ENCODE assay signal across 20 mouse cellular contexts in genomic region chr8:71545053-71545452, GRCm38 (mm10). TPM values are rescaled to one million over a fixed set of nuclear protein-coding genes. Genes with fewer than 3 reads are reported as not detected.
"Had no signal": no experiment of that assay in that cellular context is flagged by ENCODE, and none has a peak within 500 bp of the region (broad histone marks: within the 10 kb centered on the region; RNA-seq: fewer than 3 reads in every experiment).

No protein-coding gene starts in this region.

- H3K4me3 ChIP-seq: neural tube, embryonic 13.5 days; neural tube, embryonic 15.5 days; stomach, embryonic 15.5 days had no signal

- DNase-seq: retina, postnatal 1 day; right cerebral cortex, adult 18-20 months; right cerebral cortex, postnatal 14 days; right cerebral cortex, postnatal 25 days; right cerebral cortex, postnatal 4 days; spleen, adult 18-20 months; thymus, adult 18-20 months; thymus, adult 2 months; thymus, postnatal 14 days; thymus, postnatal 25 days; thymus, postnatal 36 days; thymus, postnatal 4 days had no signal

- H3K27me3 ChIP-seq: stomach, embryonic 15.5 days had no signal

- H3K9me3 ChIP-seq: neural tube, embryonic 13.5 days; neural tube, embryonic 15.5 days; stomach, embryonic 15.5 days had no signal

RNA-seq across cellular contexts. Expression of gene Tmem221, which starts 13.6 kb away (rescaled TPM):
- polyA plus RNA-seq: neural tube, embryonic 13.5 days; neural tube, embryonic 14.5 days had no signal

RNA-seq across cellular contexts. Expression of gene Ccdc194, which starts 19.5 kb away (rescaled TPM):
- total RNA-seq: neutrophil, adult 5-6 weeks had no signal
- polyA plus RNA-seq: neural tube, embryonic 14.5 days; small intestine, adult 2 months had no signal

RNA-seq across cellular contexts. Expression of gene Nxnl1, which starts 21.3 kb away (rescaled TPM):
- total RNA-seq: neutrophil, adult 5-6 weeks had no signal
- polyA plus RNA-seq: neural tube, embryonic 13.5 days; neural tube, embryonic 14.5 days; neural tube, embryonic 15.5 days; small intestine, adult 2 months; spleen, adult 2 months; stomach, embryonic 14.5 days had no signal
